Mouse (Mus musculus) kidney, adult 9 months (tissue): ENCODE data around the gene Ccno.

Experiments used
- DNase-seq: peaks from one replicate; pipeline ENCODE4 v3.0.0; 2022

The Ccno gene

GRCm38 (mm10) chr13:112987532-112987943 is at the start of gene Ccno:
Gene Ccno (plus strand): TSS chr13:112987802.
- peak; percentile 96 for DNase-seq

- DNase-seq = no peak
Measured at GRCm38 (mm10) chr13:112938130-112938529, 49.5 kb upstream of the Ccno start.

GRCm38 (mm10) chr13:112941879-112942330 is 45.7 kb upstream of the Ccno start:
- no peak for DNase-seq

- DNase-seq = no peak
Measured at GRCm38 (mm10) chr13:112945312-112945711, 42.3 kb upstream of the Ccno start.

- DNase-seq = no peak
Measured at GRCm38 (mm10) chr13:112945900-112946299, 41.7 kb upstream of the Ccno start.

- DNase-seq = no peak
Measured at GRCm38 (mm10) chr13:112954067-112954466, 33.5 kb upstream of the Ccno start.

GRCm38 (mm10) chr13:112963081-112963480 is 24.5 kb upstream of the Ccno start:
- DNase-seq = peak; percentile 57

- DNase-seq = peak; percentile 66
Measured at GRCm38 (mm10) chr13:112964421-112964820, 23.2 kb upstream of the Ccno start.

GRCm38 (mm10) chr13:112967267-112967666 is 20.3 kb upstream of the Ccno start:
- DNase-seq = no peak

GRCm38 (mm10) chr13:112976720-112977119 is 10.9 kb upstream of the Ccno start:
- DNase-seq = no peak

- DNase-seq = no peak
Measured at GRCm38 (mm10) chr13:112985605-112986450, 1.8 kb upstream of the Ccno start.

GRCm38 (mm10) chr13:112986451-112986950 is 1.1 kb upstream of the Ccno start:
- no peak for DNase-seq

GRCm38 (mm10) chr13:112987991-112988390 is 389 bp downstream of the Ccno start:
- DNase-seq = no peak

- DNase-seq = no peak
Measured at GRCm38 (mm10) chr13:112988866-112989265, 1.3 kb downstream of the Ccno start.

- no peak for DNase-seq
Measured at GRCm38 (mm10) chr13:112989541-112989940, 1.9 kb downstream of the Ccno start.

- DNase-seq = no peak
Measured at GRCm38 (mm10) chr13:112990346-112990745, 2.7 kb downstream of the Ccno start.

- DNase-seq = peak; percentile 10
Measured at GRCm38 (mm10) chr13:112993531-112994152, 6.0 kb downstream of the Ccno start, which contains the start of gene Mcidas. Gene Mcidas (plus strand): TSS chr13:112993845.

GRCm38 (mm10) chr13:112994191-112994590 is 6.6 kb downstream of the Ccno start:
- peak; percentile 77 for DNase-seq

GRCm38 (mm10) chr13:112996407-112996806 is 8.8 kb downstream of the Ccno start:
- no peak for DNase-seq

GRCm38 (mm10) chr13:112997369-112997768 is 9.8 kb downstream of the Ccno start:
- no peak for DNase-seq

GRCm38 (mm10) chr13:112998427-112999201 is 11.0 kb downstream of the Ccno start:
- no peak for DNase-seq

GRCm38 (mm10) chr13:113000090-113000489 is 12.5 kb downstream of the Ccno start:
- no peak for DNase-seq
